Mouse (Mus musculus): ENCODE measurements around the gene Kpna6. TPM values are rescaled to one million over a fixed set of nuclear protein-coding genes. Genes with fewer than 3 reads are reported as not detected.
"Not testable (repeated sequence)": the region's sequence is repeated elsewhere in the genome, so short reads cannot be mapped to it uniquely, and the experiment has no call there.

Kpna6 gene
- polyA plus RNA-seq (2014; fragmentation: Nextera tagmentation; extraction: Ambion mirVana), result 17.2 and 19.7 TPM in 2 replicates

- Histone ChIP-seq H3K4me2 (ENCODE audit: low read depth, low read length) (peak within 1 kb of the TSS; percentile 91), H3K9me3 (ENCODE audit: control insufficient read depth, low read length) (no peaks in the 10 kb centered on the region), H3K4me1 (ENCODE audit: control insufficient read depth, insufficient read depth, low read length) (no peaks in the 10 kb centered on the region; the same call in 1 of the 2 replicates), H3K27ac (ENCODE audit: low read depth, low read length) (peak within 1 kb of the TSS; percentile 90), H3K27me3 (ENCODE audit: control insufficient read depth, insufficient read depth, low read length) (no peaks in the 10 kb centered on the region; the same call in 1 of the 2 replicates), H3K4me3 (ENCODE audit: low read depth, low read length) (peak within 1 kb of the TSS; percentile 99), H3K36me3 (ENCODE audit: control insufficient read depth, insufficient read depth, low read length) (peaks cover 14% of the 10 kb centered on the region), H3K9ac (replicated peaks; ENCODE audit: low read depth, low read length) (peak within 1 kb of the TSS; percentile 84)
- ATAC-seq (ENCODE audit: low read depth), result peak; percentile 92
- under 1% methylated on average over 59 of the region's 65 CpGs for WGBS
Observed at GRCm38 (mm10) chr4:129672083-129672877, at the start of gene Kpna6. Gene Kpna6, minus strand, starts transcription at chr4:129672767.

DNA sequence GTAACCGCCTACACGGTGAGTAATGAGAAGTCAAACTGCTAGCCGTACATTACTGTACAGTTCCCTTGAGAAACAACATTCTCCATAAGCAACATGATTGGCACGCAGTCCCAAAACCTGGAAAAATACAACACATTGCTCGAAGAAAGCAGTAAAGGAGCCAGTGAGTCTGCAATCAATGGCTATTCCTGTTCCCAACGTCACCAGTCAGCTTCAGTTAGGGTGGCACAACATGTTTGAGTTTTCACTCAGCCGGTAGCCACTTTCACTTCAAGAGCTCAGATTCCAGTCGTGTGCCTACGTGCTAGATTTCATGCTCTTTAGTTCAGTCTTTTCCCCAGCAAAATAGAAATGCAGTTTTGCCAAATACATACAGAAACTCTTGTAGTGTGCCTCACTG is 43.7 kb upstream of the Kpna6 start:
- H3K9ac ChIP-seq (replicated peaks; ENCODE audit: low read depth, low read length), result no peak overlapping the region
- H3K4me3 ChIP-seq (ENCODE audit: low read depth, low read length), result no peak overlapping the region
- H3K9me3 ChIP-seq (ENCODE audit: control insufficient read depth, low read length), result no peaks in the 10 kb centered on the region
- H3K27me3 ChIP-seq (ENCODE audit: control insufficient read depth, insufficient read depth, low read length), result no peaks in the 10 kb centered on the region
- peaks cover 82% of the 10 kb centered on the region for H3K36me3 ChIP-seq (ENCODE audit: control insufficient read depth, insufficient read depth, low read length)
- no peak for ATAC-seq (ENCODE audit: low read depth)
- H3K27ac ChIP-seq (ENCODE audit: low read depth, low read length), result no peak overlapping the region
- 94% methylated on average over 9 of the region's 9 CpGs for WGBS
- H3K4me1 ChIP-seq (ENCODE audit: control insufficient read depth, insufficient read depth, low read length), result no peaks in the 10 kb centered on the region
- H3K4me2 ChIP-seq (ENCODE audit: low read depth, low read length), result no peak overlapping the region

DNA sequence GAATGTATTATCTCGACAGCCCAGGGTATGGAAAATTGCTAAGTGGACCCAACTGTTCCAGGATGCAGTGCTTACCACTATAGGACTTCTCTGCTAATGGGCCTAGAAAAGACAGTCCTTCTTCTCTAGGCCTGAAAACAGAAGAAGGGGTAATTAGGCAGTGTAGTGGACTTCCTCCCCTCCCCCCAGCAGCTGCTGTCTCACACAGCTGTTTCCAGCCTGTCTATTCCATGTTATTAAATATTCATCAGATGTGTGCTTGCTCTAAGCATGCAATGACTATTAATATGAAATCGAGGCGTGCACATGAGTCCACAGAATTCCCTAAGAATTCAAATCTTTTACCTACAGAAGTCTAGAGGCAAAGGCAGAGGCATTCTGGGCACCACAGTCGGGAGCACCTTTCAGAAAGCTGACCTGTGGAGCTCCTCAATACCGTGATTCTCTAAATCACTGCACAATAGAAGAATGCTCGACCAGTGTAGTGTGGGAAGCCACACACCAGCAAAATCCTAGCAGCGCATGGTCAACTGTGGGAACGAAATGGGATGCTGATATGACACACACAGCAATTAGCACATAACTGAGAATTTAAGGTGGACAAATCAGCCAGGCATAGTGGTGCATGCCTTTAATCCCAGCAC is 37.0 kb upstream of the Kpna6 start:
- peak; percentile 74 for ATAC-seq (ENCODE audit: low read depth)

GRCm38 (mm10) chr4:129706750-129707149 is 34.2 kb upstream of the Kpna6 start:
- Histone ChIP-seq H3K36me3 (ENCODE audit: control insufficient read depth, insufficient read depth, low read length) (peaks cover 50% of the 10 kb centered on the region), H3K4me3 (ENCODE audit: low read depth, low read length) (no peak overlapping the region), H3K9ac (replicated peaks; ENCODE audit: low read depth, low read length) (no peak overlapping the region), H3K27ac (ENCODE audit: low read depth, low read length) (peak overlapping the region; percentile 48; the same call in 1 of the 2 replicates), H3K27me3 (ENCODE audit: control insufficient read depth, insufficient read depth, low read length) (no peaks in the 10 kb centered on the region), H3K4me2 (ENCODE audit: low read depth, low read length) (no peak overlapping the region), H3K9me3 (ENCODE audit: control insufficient read depth, low read length) (no peaks in the 10 kb centered on the region), H3K4me1 (ENCODE audit: control insufficient read depth, insufficient read depth, low read length) (peaks cover 10% of the 10 kb centered on the region)
- WGBS, result 38% methylated on average over 3 of the region's 3 CpGs
- no peak for ATAC-seq (ENCODE audit: low read depth)

More for the DNA sequence above, 37.0 kb upstream of the Kpna6 start:
- H3K4me2 ChIP-seq (ENCODE audit: low read depth, low read length), result no peak overlapping the region
- 41% methylated on average over 8 of the region's 8 CpGs for WGBS
- H3K4me3 ChIP-seq (ENCODE audit: low read depth, low read length), result no peak overlapping the region
- H3K36me3 ChIP-seq (ENCODE audit: control insufficient read depth, insufficient read depth, low read length), result peaks cover 65% of the 10 kb centered on the region
- no peaks in the 10 kb centered on the region for H3K9me3 ChIP-seq (ENCODE audit: control insufficient read depth, low read length)
- H3K4me1 ChIP-seq (ENCODE audit: control insufficient read depth, insufficient read depth, low read length), result no peaks in the 10 kb centered on the region
- no peak overlapping the region for H3K9ac ChIP-seq (replicated peaks; ENCODE audit: low read depth, low read length)
- H3K27me3 ChIP-seq (ENCODE audit: control insufficient read depth, insufficient read depth, low read length), result no peaks in the 10 kb centered on the region
- H3K27ac ChIP-seq (ENCODE audit: low read depth, low read length), result peak overlapping the region; percentile 79

DNA sequence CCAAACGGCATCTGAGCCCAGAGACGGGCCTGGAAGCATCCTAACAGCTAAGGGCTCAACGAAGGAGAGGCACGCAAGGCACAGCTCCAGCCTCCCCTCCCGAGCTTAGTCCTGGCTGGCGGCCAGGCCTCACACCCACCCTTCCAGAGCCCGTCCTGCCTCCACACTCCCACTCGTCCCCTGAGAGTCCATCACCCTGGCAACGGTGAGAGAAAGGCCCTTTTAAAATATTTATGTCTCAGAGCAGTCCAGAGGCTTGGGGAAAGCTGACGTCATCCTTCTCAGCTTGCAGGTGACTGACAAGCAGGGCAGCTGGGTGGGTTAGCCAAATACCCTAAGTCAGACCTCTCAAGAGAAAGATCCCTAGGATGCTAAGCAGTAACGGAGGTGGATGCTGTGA is 29.9 kb upstream of the Kpna6 start:
- Histone ChIP-seq H3K9ac (replicated peaks; ENCODE audit: low read depth, low read length) (no peak overlapping the region), H3K36me3 (ENCODE audit: control insufficient read depth, insufficient read depth, low read length) (peaks cover 16% of the 10 kb centered on the region), H3K27ac (ENCODE audit: low read depth, low read length) (peak overlapping the region; percentile 80), H3K27me3 (ENCODE audit: control insufficient read depth, insufficient read depth, low read length) (no peaks in the 10 kb centered on the region), H3K4me1 (ENCODE audit: control insufficient read depth, insufficient read depth, low read length) (peaks cover 17% of the 10 kb centered on the region), H3K4me3 (ENCODE audit: low read depth, low read length) (no peak overlapping the region), H3K4me2 (ENCODE audit: low read depth, low read length) (peak overlapping the region; percentile 0; the same call in 1 of the 2 replicates), H3K9me3 (ENCODE audit: control insufficient read depth, low read length) (no peaks in the 10 kb centered on the region)
- 11% methylated on average over 11 of the region's 11 CpGs for WGBS
- ATAC-seq (ENCODE audit: low read depth), result peak; percentile 73

DNA sequence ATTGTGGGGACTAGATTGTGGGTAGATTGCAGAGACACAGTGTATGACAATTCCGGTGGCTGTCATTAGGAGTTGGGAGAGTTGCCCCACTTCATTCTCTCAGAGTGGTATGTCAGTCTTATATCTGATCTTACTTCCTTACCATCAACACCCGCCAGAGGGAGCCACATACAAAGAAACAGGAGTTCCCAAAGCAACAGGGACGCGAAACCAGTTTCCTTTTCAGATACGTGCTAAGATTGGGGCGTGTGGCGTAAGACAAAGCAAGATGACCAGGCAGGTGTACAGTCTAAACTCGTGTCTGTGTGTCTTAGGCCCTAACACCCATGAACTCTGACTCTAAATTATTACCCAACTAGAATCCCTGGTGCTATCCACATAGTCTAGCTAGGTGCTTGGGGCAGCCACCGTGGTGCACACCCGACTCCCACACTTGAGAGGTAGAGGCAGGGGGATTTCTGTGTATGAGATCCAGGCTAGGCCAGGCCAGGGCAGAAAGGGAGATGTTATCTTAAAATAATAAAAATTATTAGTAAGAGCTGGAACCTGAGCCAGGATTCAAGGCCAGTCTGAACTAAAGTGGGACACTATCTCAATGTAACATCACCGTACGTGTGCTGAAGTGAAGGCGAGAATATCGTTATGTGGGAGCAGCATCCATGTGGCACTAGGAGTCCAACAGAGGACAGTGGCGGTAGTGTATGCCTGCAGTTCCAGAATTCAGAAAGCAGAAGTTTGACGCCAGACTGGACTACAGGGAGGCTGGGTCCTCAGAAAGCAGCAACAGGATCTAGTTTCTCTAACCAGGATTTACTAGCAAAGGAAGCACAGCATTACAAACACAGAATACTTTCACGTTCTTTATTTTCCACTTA is 29.2 kb upstream of the Kpna6 start:
- Histone ChIP-seq H3K27me3 (ENCODE audit: control insufficient read depth, insufficient read depth, low read length) (no peaks in the 10 kb centered on the region), H3K27ac (ENCODE audit: low read depth, low read length) (peak overlapping the region; percentile 80), H3K36me3 (ENCODE audit: control insufficient read depth, insufficient read depth, low read length) (peaks cover 16% of the 10 kb centered on the region), H3K4me1 (ENCODE audit: control insufficient read depth, insufficient read depth, low read length) (peaks cover 22% of the 10 kb centered on the region), H3K4me3 (ENCODE audit: low read depth, low read length) (no peak overlapping the region), H3K4me2 (ENCODE audit: low read depth, low read length) (peak overlapping the region; percentile 0; the same call in 1 of the 2 replicates), H3K9me3 (ENCODE audit: control insufficient read depth, low read length) (no peaks in the 10 kb centered on the region), H3K9ac (replicated peaks; ENCODE audit: low read depth, low read length) (no peak overlapping the region; the same call in 1 of the 2 replicates)
- WGBS, result 48% methylated on average over 17 of the region's 17 CpGs
- peak; percentile 7; the same call in 1 of the 2 replicates for ATAC-seq (ENCODE audit: low read depth)

DNA sequence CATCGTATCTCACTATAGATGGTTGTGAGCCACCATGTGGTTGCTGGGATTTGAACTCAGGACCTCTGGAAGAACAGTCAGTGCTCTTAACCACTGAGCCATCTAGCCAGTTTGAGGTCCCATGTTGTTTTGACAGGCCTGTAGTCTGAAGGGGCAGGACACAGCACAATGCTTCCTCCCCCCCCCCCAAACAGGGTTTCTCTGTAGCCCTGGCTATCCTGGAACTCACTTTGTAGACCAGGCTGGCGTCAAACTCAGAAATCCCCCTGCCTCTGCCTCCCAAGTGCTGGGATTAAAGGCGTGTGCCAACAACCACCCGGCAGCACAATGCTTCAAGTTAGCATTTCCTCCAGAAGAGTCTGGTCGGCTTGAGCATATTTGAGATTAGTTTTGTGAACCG is 28.1 kb upstream of the Kpna6 start:
- not testable (repeated sequence) for H3K27me3 ChIP-seq (ENCODE audit: control insufficient read depth, insufficient read depth, low read length); H3K9ac ChIP-seq (replicated peaks; ENCODE audit: low read depth, low read length); ATAC-seq (ENCODE audit: low read depth); H3K4me2 ChIP-seq (ENCODE audit: low read depth, low read length); H3K27ac ChIP-seq (ENCODE audit: low read depth, low read length); H3K4me3 ChIP-seq (ENCODE audit: low read depth, low read length); H3K9me3 ChIP-seq (ENCODE audit: control insufficient read depth, low read length)
- H3K4me1 ChIP-seq (ENCODE audit: control insufficient read depth, insufficient read depth, low read length), result peaks cover 23% of the 10 kb centered on the region
- peaks cover 15% of the 10 kb centered on the region for H3K36me3 ChIP-seq (ENCODE audit: control insufficient read depth, insufficient read depth, low read length)
- 94% methylated on average over 6 of the region's 6 CpGs for WGBS

DNA sequence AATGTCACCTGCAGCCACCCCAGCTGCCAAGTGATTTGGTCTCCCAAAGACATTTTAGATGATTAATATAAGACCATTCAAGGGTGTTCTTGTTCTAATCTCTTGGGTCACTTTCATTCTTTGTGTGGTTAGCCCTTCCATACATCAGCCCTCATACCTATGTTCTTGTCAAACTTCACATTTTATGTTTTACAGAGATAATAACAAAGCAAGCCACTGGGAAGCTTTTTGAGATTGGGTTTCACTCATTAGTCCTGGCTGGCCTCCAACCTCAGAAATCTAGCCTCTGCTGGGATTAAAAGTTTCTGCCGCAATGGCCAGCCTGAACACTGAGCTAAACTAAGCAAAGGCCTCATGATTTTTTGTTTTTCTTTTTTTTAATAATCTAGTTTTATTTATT is 27.6 kb upstream of the Kpna6 start:
- H3K4me3 ChIP-seq (ENCODE audit: low read depth, low read length), result no peak overlapping the region
- H3K27ac ChIP-seq (ENCODE audit: low read depth, low read length), result no peak overlapping the region
- ATAC-seq (ENCODE audit: low read depth), result no peak
- H3K9me3 ChIP-seq (ENCODE audit: control insufficient read depth, low read length), result no peaks in the 10 kb centered on the region
- no peaks in the 10 kb centered on the region for H3K27me3 ChIP-seq (ENCODE audit: control insufficient read depth, insufficient read depth, low read length)
- no peak overlapping the region for H3K9ac ChIP-seq (replicated peaks; ENCODE audit: low read depth, low read length)
- H3K4me2 ChIP-seq (ENCODE audit: low read depth, low read length), result no peak overlapping the region
- peaks cover 28% of the 10 kb centered on the region for H3K4me1 ChIP-seq (ENCODE audit: control insufficient read depth, insufficient read depth, low read length)
- H3K36me3 ChIP-seq (ENCODE audit: control insufficient read depth, insufficient read depth, low read length), result peaks cover 12% of the 10 kb centered on the region
- 79% methylated on average over 1 of the region's 1 CpGs for WGBS
